Mouse (Mus musculus) forelimb bud, embryonic 11.5 days (tissue): ENCODE measurements at regions not wholly inside any gene's neighbourhood (a gene's known extent, or its start where the extent isn't known, plus 50 kb on each side); places are given as distances from the start of the nearest gene placed in this dataset.
"Not testable (repeated sequence)": the region's sequence is repeated elsewhere in the genome, so short reads cannot be mapped to it uniquely, and the experiment has no call there.

Experiments used
- DNase-seq: peaks from one replicate; pipeline ENCODE4 v3.0.0-alpha.2; 2012; ENCODE audit warnings: low read depth, low spot score

- no peak for DNase-seq
Measured at GRCm38 (mm10) chr7:70300516-70300915, 66.0 kb downstream of the Nr2f2 start.

- DNase-seq: no peak
Measured at GRCm38 (mm10) chr7:70291431-70291830, 75.1 kb downstream of the Nr2f2 start.

GRCm38 (mm10) chr7:70290733-70291320, 75.7 kb downstream of the Nr2f2 start:
- DNase-seq: no peak

- no peak for DNase-seq
Measured at GRCm38 (mm10) chr7:70290277-70290676, 76.3 kb downstream of the Nr2f2 start.

GRCm38 (mm10) chr7:70288621-70289020, 77.9 kb downstream of the Nr2f2 start:
- no peak for DNase-seq

GRCm38 (mm10) chr7:70287891-70288421, 78.6 kb downstream of the Nr2f2 start:
- DNase-seq: no peak

- no peak for DNase-seq
Measured at GRCm38 (mm10) chr7:70286836-70287355, 79.6 kb downstream of the Nr2f2 start.

- DNase-seq: no peak
Measured at GRCm38 (mm10) chr7:70285344-70285743, 81.2 kb downstream of the Nr2f2 start.

- DNase-seq: no peak
Measured at GRCm38 (mm10) chr7:70283836-70284235, 82.7 kb downstream of the Nr2f2 start.

- no peak for DNase-seq
Measured at GRCm38 (mm10) chr7:70283166-70283565, 83.4 kb downstream of the Nr2f2 start.

- no peak for DNase-seq
Measured at GRCm38 (mm10) chr7:70281891-70282515, 84.5 kb downstream of the Nr2f2 start.

GRCm38 (mm10) chr7:70281381-70281750, 85.2 kb downstream of the Nr2f2 start:
- DNase-seq: no peak

GRCm38 (mm10) chr7:70280643-70281380, 85.7 kb downstream of the Nr2f2 start:
- DNase-seq: no peak

GRCm38 (mm10) chr7:70279927-70280642, 86.5 kb downstream of the Nr2f2 start:
- no peak for DNase-seq

- no peak for DNase-seq
Measured at GRCm38 (mm10) chr7:70279101-70279500, 87.4 kb downstream of the Nr2f2 start.

- no peak for DNase-seq
Measured at GRCm38 (mm10) chr7:70276078-70276477, 90.5 kb downstream of the Nr2f2 start.

GRCm38 (mm10) chr7:70274312-70274711, 92.2 kb downstream of the Nr2f2 start:
- no peak for DNase-seq

- DNase-seq: no peak
Measured at GRCm38 (mm10) chr7:70267075-70267474, 99.5 kb downstream of the Nr2f2 start.

GRCm38 (mm10) chr7:70256806-70257205, 109.7 kb downstream of the Nr2f2 start:
- no peak for DNase-seq

GRCm38 (mm10) chr7:70255072-70255471, 111.5 kb downstream of the Nr2f2 start:
- DNase-seq: no peak

GRCm38 (mm10) chr7:70253275-70253674, 113.3 kb downstream of the Nr2f2 start:
- DNase-seq: no peak

GRCm38 (mm10) chr7:70239059-70239458, 127.5 kb downstream of the Nr2f2 start:
- DNase-seq: not testable (repeated sequence)
